Comparison of ENCODE assay signal across 9 mouse cellular contexts in the genomic region with DNA sequence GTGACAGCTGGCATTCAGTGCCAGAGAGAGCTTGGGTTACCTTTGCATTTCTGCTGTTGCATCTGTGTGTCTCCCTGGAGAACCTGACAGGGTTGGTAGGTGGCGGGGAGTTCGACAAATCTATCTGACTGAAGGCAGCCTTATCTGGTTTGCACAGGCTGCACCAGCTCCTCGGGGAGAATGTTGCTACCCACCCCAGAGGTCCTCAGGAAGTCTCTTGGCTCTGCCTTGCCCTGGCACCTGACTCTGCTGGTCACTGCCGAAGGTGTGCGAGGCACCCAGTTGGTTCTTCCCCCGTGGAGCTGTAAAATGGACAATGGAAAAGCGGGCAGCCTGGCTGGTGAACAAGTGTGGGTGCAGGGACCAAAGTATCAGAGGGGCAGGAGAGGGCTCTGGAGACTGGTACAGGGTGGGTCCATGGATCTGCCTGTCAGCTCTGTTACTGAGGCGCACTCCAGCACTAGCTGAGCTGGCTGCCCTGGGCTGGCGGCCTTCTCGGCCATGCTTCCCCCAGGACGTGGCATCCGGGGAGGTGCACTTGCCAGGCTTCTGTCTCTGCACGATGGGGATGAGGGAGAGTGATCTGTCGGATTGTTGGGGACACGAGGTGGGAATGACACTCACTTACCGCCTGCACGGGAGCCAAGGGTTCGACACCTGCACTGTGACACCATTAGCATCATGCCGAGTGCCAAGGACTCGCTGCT. TPM values are rescaled to one million over a fixed set of nuclear protein-coding genes. Genes with fewer than 3 reads are reported as not detected.
DNase-seq lines count a peak whose midpoint lies in the region; ATAC-seq lines count a peak whose summit lies in the region.
"Had no signal": no experiment of that assay in that cellular context is flagged by ENCODE, and none has a peak within 500 bp of the region (broad histone marks: within the 10 kb centered on the region; RNA-seq: fewer than 3 reads in every experiment).

No protein-coding gene starts in this region.

- H3K9me3 ChIP-seq in hindbrain, embryonic 10.5 days: no peaks in the 10 kb centered on the region
- no peaks in the 10 kb centered on the region for H3K9me3 ChIP-seq in hindbrain, embryonic 14.5 days (ENCODE audit: control insufficient read depth, low read length)
- H3K9me3 ChIP-seq in erythroblast, embryonic 14.5 days (ENCODE audit: control insufficient read depth, low read length): no peaks in the 10 kb centered on the region
- no peaks in the 10 kb centered on the region for H3K9me3 ChIP-seq in neural tube, embryonic 12.5 days

- 55% methylated on average over 20 of the region's 20 CpGs for WGBS in hindbrain, embryonic 10.5 days
- 48% methylated on average over 20 of the region's 20 CpGs for WGBS in hindbrain, embryonic 14.5 days
- 51% methylated on average over 20 of the region's 20 CpGs for WGBS in neural tube, embryonic 12.5 days

- no peaks in the 10 kb centered on the region for H3K36me3 ChIP-seq in hindbrain, embryonic 10.5 days
- no peaks in the 10 kb centered on the region for H3K36me3 ChIP-seq in hindbrain, embryonic 14.5 days (replicated peaks; ENCODE audit: control insufficient read depth, insufficient read depth)
- H3K36me3 ChIP-seq in erythroblast, embryonic 14.5 days (ENCODE audit: control insufficient read depth): no peaks in the 10 kb centered on the region
- H3K36me3 ChIP-seq in neural tube, embryonic 12.5 days: no peaks in the 10 kb centered on the region

- H3K27me3 ChIP-seq in hindbrain, embryonic 10.5 days (ENCODE audit: insufficient read depth, poor library complexity, severe bottlenecking): peaks cover 61% of the 10 kb centered on the region
- H3K27me3 ChIP-seq in hindbrain, embryonic 14.5 days (ENCODE audit: control insufficient read depth, insufficient read depth, low read length): no peaks in the 10 kb centered on the region; the same call in 1 of the 2 replicates
- H3K27me3 ChIP-seq in erythroblast, embryonic 14.5 days (ENCODE audit: control insufficient read depth): peaks cover 54% of the 10 kb centered on the region
- peaks cover 42% of the 10 kb centered on the region for H3K27me3 ChIP-seq in neural tube, embryonic 12.5 days (replicated peaks)
- H3K27me3 ChIP-seq: Patski had no signal

- no peak overlapping the region for H3K4me2 ChIP-seq in hindbrain, embryonic 14.5 days (replicated peaks)
- peak overlapping the region; percentile 30 for H3K4me2 ChIP-seq in neural tube, embryonic 12.5 days (replicated peaks)

- DNase-seq in hindbrain, embryonic 10.5 days (ENCODE audit: low spot score): no peak
- no peak for DNase-seq in hindbrain, embryonic 14.5 days (ENCODE audit: low spot score)
- DNase-seq in liver: peak; percentile 71
- DNase-seq in frontal cortex, postnatal 14 days (ENCODE audit: low spot score in 2 of 2): no peak
- DNase-seq in kidney, postnatal 4 days: no peak
- DNase-seq in layer of hippocampus, adult 9-10 months (ENCODE audit: low spot score): no peak

- no peak overlapping the region for H3K9ac ChIP-seq in hindbrain, embryonic 14.5 days
- no peak overlapping the region for H3K9ac ChIP-seq in neural tube, embryonic 12.5 days

- H3K4me1 ChIP-seq in hindbrain, embryonic 10.5 days (replicated peaks): peaks cover 82% of the 10 kb centered on the region
- peaks cover 55% of the 10 kb centered on the region for H3K4me1 ChIP-seq in hindbrain, embryonic 14.5 days (replicated peaks; ENCODE audit: control insufficient read depth, insufficient read depth, low read length)
- peaks cover 44% of the 10 kb centered on the region for H3K4me1 ChIP-seq in erythroblast, embryonic 14.5 days (ENCODE audit: control insufficient read depth)
- H3K4me1 ChIP-seq in neural tube, embryonic 12.5 days: peaks cover 66% of the 10 kb centered on the region

- no peak for ATAC-seq in hindbrain, embryonic 14.5 days (ENCODE audit: low FRiP score)
- no peak for ATAC-seq in neural tube, embryonic 12.5 days (ENCODE audit: low FRiP score, low read depth)
- ATAC-seq: Patski had no signal

- H3K27ac ChIP-seq in hindbrain, embryonic 10.5 days: peak overlapping the region; percentile 87
- H3K27ac ChIP-seq in hindbrain, embryonic 14.5 days: no peak overlapping the region
- H3K27ac ChIP-seq in neural tube, embryonic 12.5 days: no peak overlapping the region

- no peak overlapping the region for H3K4me3 ChIP-seq in hindbrain, embryonic 10.5 days
- no peak overlapping the region for H3K4me3 ChIP-seq in hindbrain, embryonic 14.5 days (replicated peaks; ENCODE audit: low read length)
- H3K4me3 ChIP-seq in erythroblast, embryonic 14.5 days (replicated peaks): peak overlapping the region; percentile 28
- no peak overlapping the region for H3K4me3 ChIP-seq in neural tube, embryonic 12.5 days

RNA-seq across cellular contexts. Expression of gene Macrod1, which starts 10.9 kb away (rescaled TPM):
- 2.9 and 3.4 TPM in 2 replicates for polyA plus RNA-seq in hindbrain, embryonic 10.5 days (2016; fragmentation: Nextera tagmentation; extraction: Ambion mirVana)
- polyA plus RNA-seq in hindbrain, embryonic 14.5 days (2014; fragmentation: Nextera tagmentation; extraction: Ambion mirVana): 5.2 and 6.9 TPM in 2 replicates
- 1.3 and 2.0 TPM in 2 replicates for polyA plus RNA-seq in erythroblast, embryonic 14.5 days (2012)
- polyA plus RNA-seq in neural tube, embryonic 12.5 days (2016; fragmentation: Nextera tagmentation; extraction: Ambion mirVana): 3.4 and 5.2 TPM in 2 replicates

RNA-seq across cellular contexts. Expression of gene Stip1, which starts 27.7 kb away (rescaled TPM):
- 372 and 451 TPM in 2 replicates for polyA plus RNA-seq in hindbrain, embryonic 10.5 days (2016; fragmentation: Nextera tagmentation; extraction: Ambion mirVana)
- 204 and 230 TPM in 2 replicates for polyA plus RNA-seq in hindbrain, embryonic 14.5 days (2014; fragmentation: Nextera tagmentation; extraction: Ambion mirVana)
- 9.2 and 15.0 TPM in 2 replicates for polyA plus RNA-seq in erythroblast, embryonic 14.5 days (2012)
- polyA plus RNA-seq in neural tube, embryonic 12.5 days (2016; fragmentation: Nextera tagmentation; extraction: Ambion mirVana): 278 and 294 TPM in 2 replicates

RNA-seq across cellular contexts. Expression of gene Flrt1, which starts 38.0 kb away (rescaled TPM):
- polyA plus RNA-seq in hindbrain, embryonic 10.5 days (2016; fragmentation: Nextera tagmentation; extraction: Ambion mirVana): 3.1 and 4.0 TPM in 2 replicates
- polyA plus RNA-seq in hindbrain, embryonic 14.5 days (2014; fragmentation: Nextera tagmentation; extraction: Ambion mirVana): 8.7 and 9.5 TPM in 2 replicates
- polyA plus RNA-seq in erythroblast, embryonic 14.5 days (2012): 0.01 TPM in 1 of 2 replicates, not detected in the other
- polyA plus RNA-seq in neural tube, embryonic 12.5 days (2016; fragmentation: Nextera tagmentation; extraction: Ambion mirVana): 7.0 and 9.9 TPM in 2 replicates

RNA-seq across cellular contexts. Expression of gene Fermt3, which starts 48.2 kb away (rescaled TPM):
- polyA plus RNA-seq in hindbrain, embryonic 10.5 days (2016; fragmentation: Nextera tagmentation; extraction: Ambion mirVana): 8.7 and 10.1 TPM in 2 replicates
- 3.1 and 3.8 TPM in 2 replicates for polyA plus RNA-seq in hindbrain, embryonic 14.5 days (2014; fragmentation: Nextera tagmentation; extraction: Ambion mirVana)
- polyA plus RNA-seq in erythroblast, embryonic 14.5 days (2012): 48.3 and 49.3 TPM in 2 replicates
- polyA plus RNA-seq in neural tube, embryonic 12.5 days (2016; fragmentation: Nextera tagmentation; extraction: Ambion mirVana): 6.5 and 6.9 TPM in 2 replicates

Comparison
In these comparisons a context has a peak if more than half of its experiments do, and no peak if none do; other contexts are left out.
1. RNA of gene Stip1, which starts 27.7 kb away (polyA plus RNA-seq): 372 to 451 TPM in hindbrain, embryonic 10.5 days, 278 to 294 TPM in neural tube, embryonic 12.5 days and 204 to 230 TPM in hindbrain, embryonic 14.5 days; 9.2 to 15.0 TPM in erythroblast, embryonic 14.5 days; every median in the first group is over 10 times any median in the second.